Mouse (Mus musculus) forebrain, embryonic 13.5 days (tissue): ENCODE data around the gene Fosl1. TPM values are rescaled to one million over a fixed set of nuclear protein-coding genes. Genes with fewer than 3 reads are reported as not detected.

Source experiments
- ATAC-seq: fragments of 200-750 bp; cut with Nextera tagmentation; 2 replicates; pipeline ENCODE4 v1.8.0; 2017
- H3K27ac ChIP-seq: fragments of 300-500 bp; sonication (generic); 2 replicates; pipeline ENCODE4 v1.5.1; 2015; ENCODE audit warnings: inconsistent platforms, mild to moderate bottlenecking, moderate library complexity
- H3K27me3 ChIP-seq: fragments of 300-500 bp; sonication (generic); 2 replicates; pipeline ENCODE4 v1.6.1; 2015; ENCODE audit warnings: mild to moderate bottlenecking, inconsistent platforms
- H3K36me3 ChIP-seq: fragments of 300-500 bp; sonication (generic); 2 replicates; pipeline ENCODE4 v1.6.1; 2015; ENCODE audit warnings: mild to moderate bottlenecking, inconsistent platforms; ENCODE audit not compliant: poor library complexity, severe bottlenecking
- H3K4me1 ChIP-seq: fragments of 300-500 bp; sonication (generic); 2 replicates; pipeline ENCODE4 v1.6.1; 2015; ENCODE audit warnings: inconsistent platforms
- H3K4me2 ChIP-seq: fragments of 300-500 bp; sonication (generic); 2 replicates; pipeline ENCODE4 v1.6.1; 2015; ENCODE audit warnings: inconsistent platforms, mild to moderate bottlenecking, moderate library complexity
- H3K4me3 ChIP-seq: fragments of 300-500 bp; sonication (generic); 2 replicates; pipeline ENCODE4 v1.5.1; 2015; ENCODE audit warnings: mild to moderate bottlenecking, inconsistent platforms
- H3K9ac ChIP-seq: fragments of 300-500 bp; sonication (generic); 2 replicates; pipeline ENCODE4 v1.6.1; 2015; ENCODE audit warnings: mild to moderate bottlenecking, inconsistent platforms
- H3K9me3 ChIP-seq: fragments of 300-500 bp; sonication (generic); replicated peaks from 2 replicates; pipeline ENCODE4 v1.6.1; 2016; ENCODE audit warnings: inconsistent platforms
- WGBS: fragments of 180-500 bp; shearing (Covaris S2); methylation state at CpG from one replicate; pipeline ENCODE4 v1.1.7; 2015; 5-methylcytosine and 5-hydroxymethylcytosine counted together
- polyA plus RNA-seq: library from polyadenylated mRNA; unstranded; fragments of >200 nt; fragmentation: Nextera tagmentation; extraction: Ambion mirVana; gene quantifications from 2 replicates; pipeline ENCODE4 v1.2.1, GENCODE M21; 2015

Fosl1 gene
- polyA plus RNA-seq, 1 experiment from 2014 or later: not detected

DNA sequence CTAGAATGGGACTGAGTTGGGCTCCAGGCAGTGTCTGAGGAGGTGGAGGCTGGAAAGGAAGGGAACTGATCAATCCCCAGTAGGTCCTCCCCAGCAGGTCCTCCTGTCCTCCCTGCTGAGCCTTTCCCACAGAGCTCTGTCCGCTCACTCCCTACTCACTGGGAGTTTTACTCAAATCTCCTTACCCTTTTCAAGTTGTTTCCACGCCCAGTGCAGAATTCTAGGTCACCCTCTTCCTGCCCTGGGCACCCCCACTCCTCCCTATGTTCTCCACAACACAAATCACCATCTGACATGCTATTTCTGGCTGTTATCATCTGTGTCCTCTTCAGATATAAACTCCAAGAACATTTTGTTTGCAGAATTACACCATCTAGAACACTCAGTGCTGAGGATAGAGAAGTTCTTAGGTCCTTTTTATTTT lies 32.8 kb upstream of the Fosl1 start:
- H3K9ac ChIP-seq: no peak overlapping the region
- ATAC-seq: no peak
- WGBS: 69% methylated on average over 2 of the region's 2 CpGs
- H3K36me3 ChIP-seq: peaks cover 1% of the 10 kb centered on the region; the same call in 1 of the 2 replicates
- H3K4me3 ChIP-seq: no peak overlapping the region
- no peak overlapping the region for H3K4me2 ChIP-seq
- H3K4me1 ChIP-seq: no peaks in the 10 kb centered on the region
- H3K27me3 ChIP-seq: no peaks in the 10 kb centered on the region
- no peaks in the 10 kb centered on the region for H3K9me3 ChIP-seq
- no peak overlapping the region for H3K27ac ChIP-seq

DNA sequence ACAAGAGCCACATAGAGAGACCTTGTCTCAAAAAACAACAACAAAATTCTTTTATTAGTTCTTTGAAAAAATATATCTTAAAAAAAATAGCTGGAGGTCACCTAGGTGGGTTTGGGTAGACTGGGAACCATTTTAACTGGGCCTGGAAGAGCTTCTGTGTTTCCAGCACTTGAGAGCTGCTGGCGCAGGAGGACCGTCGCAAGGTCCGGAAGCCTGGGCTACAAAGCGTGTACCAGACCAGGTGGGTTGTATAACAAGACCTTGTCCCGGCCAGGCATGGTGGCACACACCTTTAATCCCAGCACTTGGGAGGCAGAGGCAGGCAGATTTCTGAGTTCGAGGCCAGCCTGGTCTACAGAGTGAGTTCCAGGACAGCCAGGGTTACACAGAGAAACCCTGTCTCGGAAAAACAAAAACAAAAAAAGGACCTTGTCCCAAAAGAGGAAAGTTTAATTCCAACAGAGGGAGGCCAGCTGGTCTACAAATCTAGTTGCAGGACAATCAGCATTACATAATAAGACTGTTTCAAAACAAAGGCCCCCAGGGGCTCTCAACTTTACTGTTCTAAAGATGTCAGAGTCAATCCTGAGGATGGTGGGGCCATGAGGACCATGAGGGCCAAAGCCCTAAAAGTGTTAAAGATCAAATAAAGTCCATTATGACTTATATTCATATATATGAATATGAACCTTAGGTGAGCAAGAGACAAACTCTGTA lies 28.4 kb upstream of the Fosl1 start:
- 94% methylated on average over 8 of the region's 8 CpGs for WGBS

DNA sequence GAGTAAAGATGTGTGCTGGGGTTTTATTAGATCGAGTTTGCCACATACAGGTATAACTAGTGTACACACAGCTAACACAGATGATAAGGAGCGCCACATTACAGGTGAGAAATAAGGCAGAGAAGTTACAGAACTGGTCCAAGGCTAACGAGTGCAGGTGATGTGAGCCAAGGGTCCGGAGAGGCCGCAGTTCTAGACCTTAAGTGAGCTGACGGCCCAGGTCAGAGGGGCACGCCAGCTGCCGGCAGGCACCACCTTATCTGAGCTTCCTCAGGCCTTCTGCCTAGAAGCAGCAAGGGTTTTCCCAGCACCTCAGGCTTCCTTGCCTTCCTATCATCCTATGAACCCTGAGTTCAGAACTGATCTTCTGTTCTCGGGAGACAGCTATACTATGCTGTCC lies 27.7 kb upstream of the Fosl1 start:
- WGBS: 94% methylated on average over 9 of the region's 9 CpGs
- H3K36me3 ChIP-seq: peaks cover 33% of the 10 kb centered on the region
- H3K27ac ChIP-seq: no peak overlapping the region
- H3K27me3 ChIP-seq: no peaks in the 10 kb centered on the region
- no peak overlapping the region for H3K4me2 ChIP-seq
- no peak overlapping the region for H3K9ac ChIP-seq
- no peak for ATAC-seq
- H3K9me3 ChIP-seq: no peaks in the 10 kb centered on the region
- no peak overlapping the region for H3K4me3 ChIP-seq
- peaks cover 15% of the 10 kb centered on the region for H3K4me1 ChIP-seq

More for the DNA sequence above, 28.4 kb upstream of the Fosl1 start:
- Histone ChIP-seq H3K9me3 (no peaks in the 10 kb centered on the region), H3K4me1 (peaks cover 13% of the 10 kb centered on the region), H3K9ac (no peak overlapping the region), H3K4me3 (no peak overlapping the region), H3K27me3 (no peaks in the 10 kb centered on the region), H3K27ac (no peak overlapping the region), H3K36me3 (peaks cover 33% of the 10 kb centered on the region), H3K4me2 (no peak overlapping the region)
- no peak for ATAC-seq

DNA sequence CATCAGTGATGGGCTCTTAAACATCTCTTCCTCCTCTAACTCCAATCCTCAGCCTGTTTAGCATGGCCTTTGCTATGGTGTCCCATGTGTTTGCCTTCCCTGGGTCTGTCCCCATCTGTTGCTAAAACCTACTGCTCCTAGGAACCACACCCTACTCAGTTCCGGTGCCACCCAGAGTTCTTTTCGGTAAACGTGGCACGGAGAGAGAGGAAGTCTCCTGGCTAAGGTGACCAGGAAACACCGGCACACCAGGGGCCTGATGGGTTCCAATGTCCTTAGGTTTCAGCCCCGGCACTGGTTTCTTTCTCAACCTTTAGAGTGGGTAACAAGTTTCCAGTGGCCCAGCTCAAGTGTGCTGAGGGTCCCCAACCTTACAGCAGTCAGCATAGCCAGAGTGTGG lies 26.8 kb upstream of the Fosl1 start:
- 97% methylated on average over 6 of the region's 6 CpGs for WGBS
- H3K4me2 ChIP-seq: no peak overlapping the region
- H3K9ac ChIP-seq: no peak overlapping the region
- no peaks in the 10 kb centered on the region for H3K27me3 ChIP-seq
- H3K4me1 ChIP-seq: peaks cover 17% of the 10 kb centered on the region
- no peak overlapping the region for H3K4me3 ChIP-seq
- no peak overlapping the region for H3K27ac ChIP-seq
- peaks cover 33% of the 10 kb centered on the region for H3K36me3 ChIP-seq
- H3K9me3 ChIP-seq: no peaks in the 10 kb centered on the region
- ATAC-seq: no peak

DNA sequence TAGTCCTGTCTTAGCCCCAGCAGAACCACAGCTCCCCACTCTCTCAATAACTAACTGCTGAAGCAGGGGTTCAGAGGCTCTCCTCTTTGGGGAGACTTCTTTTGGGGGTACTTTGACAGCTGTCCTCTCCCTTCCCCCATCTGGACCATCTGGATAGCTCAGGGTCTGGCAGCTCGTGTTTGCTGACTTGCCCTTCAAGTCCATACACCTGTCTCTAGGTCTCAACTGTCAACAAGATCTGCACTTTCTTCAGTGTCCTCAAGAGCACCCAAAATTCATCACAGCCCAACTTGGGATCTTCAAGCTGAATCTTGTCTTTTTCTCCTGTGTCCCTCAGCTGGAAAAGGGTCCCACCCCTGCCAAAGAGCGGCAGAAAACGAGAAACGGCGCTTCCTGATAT lies 25.6 kb upstream of the Fosl1 start:
- no peak overlapping the region for H3K9ac ChIP-seq
- ATAC-seq: no peak

DNA sequence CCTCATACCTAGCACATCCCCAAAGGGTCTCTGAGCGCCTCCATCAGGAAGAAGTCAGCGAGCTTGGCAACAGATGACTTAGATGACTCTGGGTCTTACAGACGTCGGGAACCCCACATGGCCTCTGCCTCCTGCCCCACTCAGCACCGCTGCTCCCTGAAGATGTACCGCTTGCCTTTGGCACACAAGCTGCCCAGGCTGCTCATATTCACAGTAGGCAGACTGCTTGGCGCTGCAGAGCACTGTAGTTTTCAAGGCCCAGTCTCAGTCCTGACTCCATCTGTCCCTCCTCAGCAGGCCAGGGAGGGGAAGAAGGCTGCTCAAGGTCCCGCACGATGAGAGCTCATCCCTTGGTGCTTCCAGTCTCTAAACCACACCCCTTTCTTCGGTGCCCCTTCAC lies 25.1 kb upstream of the Fosl1 start:
- peaks cover 47% of the 10 kb centered on the region for H3K36me3 ChIP-seq
- ATAC-seq: no peak

More for the DNA sequence above, 25.6 kb upstream of the Fosl1 start:
- H3K4me1 ChIP-seq: peaks cover 29% of the 10 kb centered on the region
- H3K4me2 ChIP-seq: no peak overlapping the region
- H3K9me3 ChIP-seq: no peaks in the 10 kb centered on the region
- H3K4me3 ChIP-seq: no peak overlapping the region
- 92% methylated on average over 5 of the region's 5 CpGs for WGBS
- H3K27ac ChIP-seq: no peak overlapping the region
- H3K36me3 ChIP-seq: peaks cover 42% of the 10 kb centered on the region
- H3K27me3 ChIP-seq: no peaks in the 10 kb centered on the region

DNA sequence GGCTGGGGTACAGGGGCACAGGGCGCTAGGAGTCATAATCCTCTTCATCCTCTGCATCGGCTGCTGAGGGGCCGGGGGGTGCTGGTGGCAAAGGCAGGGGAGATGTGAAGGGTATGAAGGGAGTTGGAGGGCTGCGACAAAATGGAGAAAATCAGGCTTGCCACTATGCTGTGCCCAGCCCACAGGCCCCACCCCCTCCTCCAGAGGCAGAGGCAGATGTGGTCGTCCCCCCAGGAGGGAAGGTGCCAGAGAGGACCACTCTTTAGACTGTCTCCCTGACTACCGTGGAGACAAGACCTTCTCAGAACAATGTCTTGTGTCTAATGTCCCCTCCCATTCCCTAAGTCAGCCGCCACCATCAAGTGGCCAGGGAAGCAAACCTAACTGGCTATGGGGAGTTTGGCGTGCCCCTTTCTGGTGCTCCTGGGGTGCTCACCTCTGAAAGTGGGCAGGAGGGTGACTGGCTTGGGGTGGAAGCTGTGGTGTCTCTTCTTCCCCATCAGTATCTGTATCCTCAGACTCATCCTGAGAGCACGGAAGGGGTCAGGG lies 24.4 kb upstream of the Fosl1 start:
- peaks cover 52% of the 10 kb centered on the region for H3K36me3 ChIP-seq
- peaks cover 35% of the 10 kb centered on the region for H3K4me1 ChIP-seq
- no peaks in the 10 kb centered on the region for H3K27me3 ChIP-seq
- H3K4me3 ChIP-seq: peak overlapping the region; percentile 89
- 72% methylated on average over 9 of the region's 9 CpGs for WGBS
- peak overlapping the region; percentile 84; the same call in 1 of the 2 replicates for H3K9ac ChIP-seq
- H3K4me2 ChIP-seq: peak overlapping the region; percentile 92
- ATAC-seq: no peak
- H3K27ac ChIP-seq: no peak overlapping the region
- H3K9me3 ChIP-seq: no peaks in the 10 kb centered on the region

More for the DNA sequence above, 25.1 kb upstream of the Fosl1 start:
- no peak overlapping the region for H3K4me3 ChIP-seq
- no peak overlapping the region for H3K27ac ChIP-seq
- WGBS: 87% methylated on average over 10 of the region's 10 CpGs
- peak overlapping the region; percentile 36 for H3K9ac ChIP-seq
- H3K4me2 ChIP-seq: no peak overlapping the region
- H3K27me3 ChIP-seq: no peaks in the 10 kb centered on the region
- peaks cover 34% of the 10 kb centered on the region for H3K4me1 ChIP-seq
- H3K9me3 ChIP-seq: no peaks in the 10 kb centered on the region

DNA sequence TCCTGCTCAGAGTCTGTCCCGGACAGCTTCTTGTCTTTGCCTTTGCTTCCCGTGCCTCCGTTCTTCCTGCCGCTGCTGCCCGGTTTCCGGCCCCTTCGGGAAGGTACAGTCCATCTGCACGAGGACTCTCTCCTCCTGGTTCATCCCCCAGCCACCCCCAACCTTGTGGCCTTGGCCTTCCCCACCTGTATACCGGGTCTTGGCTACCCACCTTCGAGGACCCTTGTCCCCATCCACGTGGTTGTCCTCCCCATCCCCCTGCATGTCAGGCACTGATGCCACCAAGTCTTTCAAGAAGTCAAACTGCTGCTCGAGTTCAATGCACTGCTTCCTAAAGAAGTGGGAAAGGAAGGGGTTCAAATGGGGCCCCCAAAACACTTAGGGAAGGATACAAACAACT lies 23.8 kb upstream of the Fosl1 start:
- peak overlapping the region; percentile 84 for H3K9ac ChIP-seq
- peak overlapping the region; percentile 87; the same call in 1 of the 2 replicates for H3K27ac ChIP-seq
- H3K4me2 ChIP-seq: peak overlapping the region; percentile 92
- peaks cover 57% of the 10 kb centered on the region for H3K36me3 ChIP-seq
- peak overlapping the region; percentile 89 for H3K4me3 ChIP-seq
- 69% methylated on average over 12 of the region's 12 CpGs for WGBS
- ATAC-seq: no peak
- H3K27me3 ChIP-seq: no peaks in the 10 kb centered on the region
- peaks cover 38% of the 10 kb centered on the region for H3K4me1 ChIP-seq
- no peaks in the 10 kb centered on the region for H3K9me3 ChIP-seq

DNA sequence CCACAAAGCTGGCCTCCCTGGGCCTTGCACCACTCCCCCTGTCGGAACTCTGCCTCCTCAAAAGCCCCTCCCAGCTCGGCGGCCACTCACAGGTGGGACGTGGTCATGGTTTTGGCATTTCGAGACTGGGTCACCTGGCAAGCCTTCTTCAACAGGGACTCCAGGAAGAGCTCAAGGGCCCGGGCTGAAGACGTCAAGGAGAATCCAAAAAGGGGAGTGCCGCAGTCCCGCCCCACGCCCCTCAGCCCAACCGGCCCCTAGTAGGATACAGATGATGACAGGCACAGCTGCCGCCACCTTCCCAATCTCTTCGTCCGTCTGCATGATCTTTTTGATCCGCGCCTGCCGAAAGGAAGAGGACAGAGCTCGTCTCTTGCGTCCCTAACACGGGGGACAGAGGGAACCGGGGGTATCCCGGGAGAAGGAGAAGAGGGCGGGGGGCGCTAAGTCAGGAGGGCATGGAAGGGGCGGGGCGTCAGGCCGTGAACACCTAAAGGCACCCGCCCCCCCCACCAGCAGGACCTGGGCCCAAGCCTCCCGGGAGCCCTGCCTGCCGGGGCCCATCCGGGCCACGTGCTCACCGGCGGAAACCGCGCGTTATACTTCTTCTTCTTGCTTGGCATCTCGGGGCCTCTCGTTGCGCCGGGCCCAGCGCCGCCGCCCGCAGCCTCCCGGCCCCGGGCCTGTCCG lies 23.1 kb upstream of the Fosl1 start:
- peaks cover 38% of the 10 kb centered on the region for H3K4me1 ChIP-seq
- H3K36me3 ChIP-seq: peaks cover 57% of the 10 kb centered on the region
- H3K4me3 ChIP-seq: peak overlapping the region; percentile 89
- peak overlapping the region; percentile 87 for H3K27ac ChIP-seq
- under 1% methylated on average over 40 of the region's 48 CpGs for WGBS
- peak overlapping the region; percentile 84 for H3K9ac ChIP-seq
- H3K4me2 ChIP-seq: peak overlapping the region; percentile 92
- ATAC-seq: peak; percentile 59
- H3K9me3 ChIP-seq: no peaks in the 10 kb centered on the region
- no peaks in the 10 kb centered on the region for H3K27me3 ChIP-seq

DNA sequence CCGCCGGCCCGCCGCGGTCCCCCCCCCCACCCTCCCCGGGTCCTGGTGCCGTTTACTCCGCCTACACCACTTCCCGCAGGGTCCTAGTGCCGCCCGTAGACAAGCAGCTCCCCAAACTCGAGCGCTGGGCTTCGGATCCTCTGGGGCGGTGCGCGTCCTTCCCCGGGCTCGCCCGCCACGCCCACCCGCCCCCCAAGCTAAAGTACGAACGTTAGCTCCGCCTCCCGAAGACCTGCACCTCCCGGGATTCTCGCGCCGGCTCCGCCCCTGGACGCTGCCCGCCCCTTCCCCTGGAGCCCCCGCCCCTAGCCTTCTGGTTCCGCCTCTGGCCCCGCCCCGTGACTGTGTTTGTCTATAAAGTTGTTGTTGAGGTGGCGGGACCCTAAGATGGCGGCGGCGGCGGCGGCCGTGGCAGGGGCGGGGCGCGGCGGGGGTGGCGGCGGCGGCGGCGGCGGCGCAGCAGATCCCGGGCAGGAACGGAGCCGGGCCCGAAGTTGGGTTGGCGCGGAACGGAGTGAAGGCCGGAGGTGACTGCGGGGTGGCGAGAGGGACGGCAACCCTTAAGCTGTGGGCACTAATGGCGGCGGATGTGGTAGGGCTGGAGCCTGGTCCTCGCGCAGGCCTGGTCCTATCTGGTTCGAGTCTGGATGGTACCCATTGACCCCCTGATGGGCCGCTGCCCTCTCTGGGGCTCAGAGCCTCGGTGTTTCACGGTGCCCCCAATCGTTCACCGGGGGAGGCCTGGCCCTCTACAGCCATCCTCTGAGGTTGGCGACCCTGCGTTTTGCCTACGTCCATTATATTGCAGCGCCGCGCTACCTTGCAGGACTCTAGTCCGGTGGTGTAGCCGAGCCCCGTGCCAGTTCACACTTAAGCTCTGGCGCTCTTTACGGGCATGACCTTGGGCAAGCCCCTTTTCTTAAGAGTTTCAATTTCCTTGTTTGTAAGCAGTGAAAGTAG lies 22.3 kb upstream of the Fosl1 start, which contains the start of the genes Drap1 and AI837181:
Gene Drap1 (minus strand): TSS at position 198 of the 960 bp plus-strand sequence.
Gene AI837181 (plus strand): TSS at position 363 of the 960 bp plus-strand sequence.
- Histone ChIP-seq H3K27ac (peak within 1 kb of the TSS; percentile 87), H3K4me3 (peak within 1 kb of the TSS; percentile 89), H3K27me3 (no peaks in the 10 kb centered on the region), H3K9ac (peak within 1 kb of the TSS; percentile 94), H3K4me1 (peaks cover 38% of the 10 kb centered on the region), H3K36me3 (peaks cover 51% of the 10 kb centered on the region), H3K9me3 (no peaks in the 10 kb centered on the region), H3K4me2 (peak within 1 kb of the TSS; percentile 92)
- under 1% methylated on average over 63 of the region's 87 CpGs for WGBS
- peak; percentile 95 for ATAC-seq

DNA sequence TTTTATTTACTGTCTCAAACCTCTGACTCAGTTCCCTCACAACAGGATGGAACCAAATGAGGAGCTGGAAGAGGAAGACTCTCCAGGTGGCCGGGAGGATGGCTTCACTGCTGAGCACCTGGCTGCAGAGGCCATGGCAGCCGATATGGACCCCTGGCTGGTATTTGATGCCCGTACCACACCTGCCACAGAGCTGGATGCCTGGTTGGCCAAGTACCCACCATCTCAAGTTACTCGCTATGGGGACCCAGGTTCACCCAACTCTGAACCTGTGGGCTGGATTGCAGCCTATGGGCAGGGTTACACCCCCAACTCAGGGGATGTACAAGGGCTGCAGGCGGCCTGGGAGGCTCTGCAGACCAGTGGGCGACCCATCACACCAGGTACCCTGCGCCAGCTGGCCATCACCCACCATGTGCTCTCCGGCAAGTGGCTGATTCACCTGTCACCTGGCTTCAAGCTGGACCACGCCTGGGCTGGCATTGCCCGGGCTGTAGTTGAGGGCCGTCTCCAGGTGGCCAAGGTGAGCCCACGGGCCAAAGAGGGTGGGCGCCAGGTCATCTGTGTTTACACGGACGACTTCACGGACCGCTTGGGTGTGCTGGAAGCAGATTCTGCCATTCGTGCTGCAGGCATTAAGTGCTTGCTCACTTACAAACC lies 21.3 kb upstream of the Fosl1 start:
- H3K36me3 ChIP-seq: peaks cover 41% of the 10 kb centered on the region

More for the DNA sequence above, 21.3 kb upstream of the Fosl1 start:
- H3K9ac ChIP-seq: peak overlapping the region; percentile 94
- no peaks in the 10 kb centered on the region for H3K27me3 ChIP-seq
- peaks cover 38% of the 10 kb centered on the region for H3K4me1 ChIP-seq
- H3K27ac ChIP-seq: peak overlapping the region; percentile 5; the same call in 1 of the 2 replicates
- WGBS: 91% methylated on average over 18 of the region's 18 CpGs
- peak overlapping the region; percentile 71 for H3K4me2 ChIP-seq
- no peaks in the 10 kb centered on the region for H3K9me3 ChIP-seq
- H3K4me3 ChIP-seq: peak overlapping the region; percentile 89
- no peak for ATAC-seq
